Mouse (Mus musculus): ENCODE measurements around the gene Sugp2. TPM values are rescaled to one million over a fixed set of nuclear protein-coding genes. Genes with fewer than 3 reads are reported as not detected.

The Sugp2 gene
- polyA plus RNA-seq, 1 experiment from 2014 or later = 33.0 TPM

- peak within 1 kb of the TSS; percentile 42 for H3K9ac ChIP-seq (ENCODE audit: low read depth, low read length)
- no peaks in the 10 kb centered on the region for H3K9me3 ChIP-seq (ENCODE audit: control insufficient read depth, low read length)
- peak within 1 kb of the TSS; percentile 3 for H3K4me3 ChIP-seq (ENCODE audit: low read length)
- peaks cover 20% of the 10 kb centered on the region for H3K4me1 ChIP-seq (ENCODE audit: control insufficient read depth, insufficient read depth, low read length)
- H3K36me3 ChIP-seq (ENCODE audit: control insufficient read depth, insufficient read depth, low read length) = peaks cover 30% of the 10 kb centered on the region
- 26% methylated on average over 14 of the region's 14 CpGs for WGBS
- peak within 1 kb of the TSS; percentile 35 for H3K4me2 ChIP-seq (replicated peaks; ENCODE audit: low read depth, low read length)
- H3K27ac ChIP-seq (ENCODE audit: low read depth, low read length) = no peak within 1 kb of the TSS
- H3K27me3 ChIP-seq (ENCODE audit: control insufficient read depth, insufficient read depth, low read length) = no peaks in the 10 kb centered on the region
- peak; percentile 58 for ATAC-seq (ENCODE audit: low FRiP score, low TSS enrichment)
These were observed 95.3 kb downstream of the Sugp2 start, which contains the start of gene Gdf1 for GRCm38 (mm10) chr8:70329124-70329834. Gene Gdf1, plus strand, starts transcription at chr8:70329817.

Other genes starting within 250 kb of the Sugp2 start
- 42.1 and 59.0 TPM in 2 replicates for gene Gatad2a, start 237.8 kb upstream of the Sugp2 start, polyA plus RNA-seq (2014; fragmentation: Nextera tagmentation; extraction: Ambion mirVana)
- 36.2 and 58.4 TPM in 2 replicates for gene Mau2, start 191.5 kb upstream of the Sugp2 start, polyA plus RNA-seq (2014; fragmentation: Nextera tagmentation; extraction: Ambion mirVana)
- 33.7 and 38.1 TPM in 2 replicates for gene Sugp1, start 191.4 kb upstream of the Sugp2 start, polyA plus RNA-seq (2014; fragmentation: Nextera tagmentation; extraction: Ambion mirVana)
- gene Tm6sf2, start 161.3 kb upstream of the Sugp2 start, polyA plus RNA-seq (2014; fragmentation: Nextera tagmentation; extraction: Ambion mirVana) = 0.55 and 0.89 TPM in 2 replicates
- not detected in 2 replicates for gene Hapln4, start 150.8 kb upstream of the Sugp2 start, polyA plus RNA-seq (2014; fragmentation: Nextera tagmentation; extraction: Ambion mirVana)
- 0.07 and 0.19 TPM in 2 replicates for gene Ncan, start 113.4 kb upstream of the Sugp2 start, polyA plus RNA-seq (2014; fragmentation: Nextera tagmentation; extraction: Ambion mirVana)
- gene Nr2c2ap, start 102.9 kb upstream of the Sugp2 start, polyA plus RNA-seq (2014; fragmentation: Nextera tagmentation; extraction: Ambion mirVana) = 25.5 and 40.7 TPM in 2 replicates
- gene Rfxank, start 95.1 kb upstream of the Sugp2 start, polyA plus RNA-seq (2014; fragmentation: Nextera tagmentation; extraction: Ambion mirVana) = 18.6 and 19.6 TPM in 2 replicates
- 49.6 and 64.5 TPM in 2 replicates for gene Borcs8, start 94.7 kb upstream of the Sugp2 start, polyA plus RNA-seq (2014; fragmentation: Nextera tagmentation; extraction: Ambion mirVana)
- 0.30 and 0.97 TPM in 2 replicates for gene Mef2b, start 94.5 kb upstream of the Sugp2 start, polyA plus RNA-seq (2014; fragmentation: Nextera tagmentation; extraction: Ambion mirVana)
- gene Tmem161a, start 61.9 kb upstream of the Sugp2 start, polyA plus RNA-seq (2014; fragmentation: Nextera tagmentation; extraction: Ambion mirVana) = 43.6 and 47.5 TPM in 2 replicates
- gene Slc25a42, start 21.9 kb upstream of the Sugp2 start, polyA plus RNA-seq (2014; fragmentation: Nextera tagmentation; extraction: Ambion mirVana) = 2.1 and 3.0 TPM in 2 replicates
- 23.2 and 24.8 TPM in 2 replicates for gene Armc6, start 240 bp downstream of the Sugp2 start, polyA plus RNA-seq (2014; fragmentation: Nextera tagmentation; extraction: Ambion mirVana)
- 54.5 and 70.2 TPM in 2 replicates for gene Homer3, start 48.6 kb downstream of the Sugp2 start, polyA plus RNA-seq (2014; fragmentation: Nextera tagmentation; extraction: Ambion mirVana)
- gene Ddx49, start 68.3 kb downstream of the Sugp2 start, polyA plus RNA-seq (2014; fragmentation: Nextera tagmentation; extraction: Ambion mirVana) = 49.9 TPM in 2 replicates
- gene Cope, start 68.3 kb downstream of the Sugp2 start, polyA plus RNA-seq (2014; fragmentation: Nextera tagmentation; extraction: Ambion mirVana) = 322 and 327 TPM in 2 replicates
- gene Cers1, start 81.5 kb downstream of the Sugp2 start, polyA plus RNA-seq (2014; fragmentation: Nextera tagmentation; extraction: Ambion mirVana) = 2.3 and 2.6 TPM in 2 replicates
- gene Gdf1, start 95.6 kb downstream of the Sugp2 start, polyA plus RNA-seq (2014; fragmentation: Nextera tagmentation; extraction: Ambion mirVana) = 7.6 and 7.9 TPM in 2 replicates
- 21.8 and 24.2 TPM in 2 replicates for gene Upf1, start 119.1 kb downstream of the Sugp2 start, polyA plus RNA-seq (2014; fragmentation: Nextera tagmentation; extraction: Ambion mirVana)
- 0.14 and 0.26 TPM in 2 replicates for gene Comp, start 139.3 kb downstream of the Sugp2 start, polyA plus RNA-seq (2014; fragmentation: Nextera tagmentation; extraction: Ambion mirVana)
- gene Crtc1, start 205.4 kb downstream of the Sugp2 start, polyA plus RNA-seq (2014; fragmentation: Nextera tagmentation; extraction: Ambion mirVana) = 15.5 and 21.2 TPM in 2 replicates
- gene Klhl26, start 242.7 kb downstream of the Sugp2 start, polyA plus RNA-seq (2014; fragmentation: Nextera tagmentation; extraction: Ambion mirVana) = 14.4 and 19.2 TPM in 2 replicates